23 mouse cellular contexts compared by ENCODE assay signal in the genomic region with DNA sequence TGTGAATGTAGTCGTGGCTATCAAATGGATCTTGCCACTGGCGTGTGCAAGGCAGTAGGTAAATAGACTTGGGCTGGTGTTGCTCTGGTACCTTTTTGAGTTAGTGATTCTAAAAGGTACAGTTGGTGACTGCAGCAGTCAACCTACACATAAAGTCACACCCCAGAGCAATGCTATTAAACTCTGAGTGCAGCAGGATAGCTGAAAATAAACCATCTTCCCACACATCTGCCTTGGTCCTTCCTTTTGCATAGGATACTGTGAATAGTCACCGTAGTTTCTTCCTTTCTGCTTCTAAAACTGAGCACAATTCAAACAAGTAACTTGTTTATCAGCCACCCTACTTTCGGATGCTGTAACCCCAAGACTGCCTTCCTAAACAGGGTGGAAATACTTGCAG. TPM values are rescaled to one million over a fixed set of nuclear protein-coding genes. Genes with fewer than 3 reads are reported as not detected.
A peak's percentile ranks its signal among the peaks of the same experiment; 100 is the strongest.
DNase-seq lines count a peak whose midpoint lies in the region; ATAC-seq lines count a peak whose summit lies in the region.
"Had no signal": no experiment of that assay in that cellular context is flagged by ENCODE, and none has a peak within 500 bp of the region (broad histone marks: within the 10 kb centered on the region; RNA-seq: fewer than 3 reads in every experiment).

No protein-coding gene starts in this region.

- intact Hi-C loops in heart, postnatal 14 days (cut with DNase I), result no loop called here

- peak; percentile 69; the same call in 1 of the 2 replicates for ATAC-seq in frontal cortex, adult (ENCODE audit: low TSS enrichment)
- ATAC-seq: activated CD4-positive, CD25-positive, alpha-beta regulatory T cell, adult 4 months; CD4-positive, CD25-positive, alpha-beta regulatory T cell, adult 4 months; Patski had no signal

- DNase-seq in frontal cortex, postnatal 10 days (ENCODE audit: low spot score in 2 of 2), result no peak
- DNase-seq in right cerebral cortex, adult 18-20 months, result peak; percentile 22
- DNase-seq in right cerebral cortex, postnatal 36 days (ENCODE audit: low spot score in 2 of 2), result no peak
- DNase-seq in brain, adult 2 months (ENCODE audit: low read depth, low spot score), result peak; percentile 56
- peak; percentile 31 for DNase-seq in telencephalon, adult 2 months (ENCODE audit: low read depth, low spot score)
- DNase-seq in thymus, postnatal 25 days, result no peak
- DNase-seq in heart, postnatal 14 days, result no peak
- DNase-seq: adrenal gland, adult 2 months; adrenal gland, adult 8-10 months; adrenal gland, postnatal 10 days; adrenal gland, postnatal 14 days; adrenal gland, postnatal 25 days; adrenal gland, postnatal 36 days; B cell, adult 2 months; cerebellum, adult 11 months; cerebellum, adult 11-12 months; cerebellum, adult 18-20 months had no signal

RNA-seq across cellular contexts. Expression of a gene that starts 23.6 kb away (rescaled TPM):
- 100 to 1,000 TPM; 169 to 170 TPM for total RNA-seq in heart, postnatal 14 days (2021)
- total RNA-seq: CH12.LX, MEL had no signal

Comparison
In these comparisons a context has a peak if more than half of its experiments do, and no peak if none do; other contexts are left out.
1. DNase-seq: peak in right cerebral cortex, adult 18-20 months (single experiment), brain, adult 2 months (single experiment) and telencephalon, adult 2 months (single experiment); none in frontal cortex, postnatal 10 days (0 of 2), right cerebral cortex, postnatal 36 days (0 of 2), thymus, postnatal 25 days (single experiment) and heart, postnatal 14 days (0 of 2).